Mouse (Mus musculus) ES-Bruce4 (cell line): Measurements from ENCODE around the gene Kif17. TPM values are rescaled to one million over a fixed set of nuclear protein-coding genes. Genes with fewer than 3 reads are reported as not detected.

Experiments used
- H3K27ac ChIP-seq: 2 replicates; pipeline ENCODE4 v1.5.1; 2012; ENCODE audit warnings: low read length, inconsistent platforms; ENCODE audit not compliant: insufficient read depth
- H3K27me3 ChIP-seq: 2 replicates; pipeline ENCODE4 v1.6.1; 2012; ENCODE audit warnings: mild to moderate bottlenecking, low read length, inconsistent platforms; ENCODE audit not compliant: control insufficient read depth, poor library complexity, insufficient read depth, severe bottlenecking
- H3K36me3 ChIP-seq: 2 replicates; pipeline ENCODE4 v1.6.1; 2012; ENCODE audit warnings: inconsistent platforms, mild to moderate bottlenecking, low read length, moderate library complexity; ENCODE audit not compliant: control insufficient read depth, poor library complexity, insufficient read depth, severe bottlenecking
- H3K4me1 ChIP-seq: one replicate; pipeline ENCODE4 v1.8.1; 2011; ENCODE audit warnings: low read length; ENCODE audit not compliant: control insufficient read depth, insufficient read depth
- H3K4me3 ChIP-seq: 2 replicates; pipeline ENCODE4 v1.5.1; 2011; ENCODE audit warnings: low read depth, mild to moderate bottlenecking, low read length
- H3K9ac ChIP-seq: 2 replicates; pipeline ENCODE4 v1.6.1; 2012; ENCODE audit warnings: low read depth, mild to moderate bottlenecking, inconsistent platforms; ENCODE audit not compliant: poor library complexity, severe bottlenecking
- H3K9me3 ChIP-seq: replicated peaks from 2 replicates; pipeline ENCODE4 v1.6.1; 2012; ENCODE audit warnings: mild to moderate bottlenecking, low read length, inconsistent platforms; ENCODE audit not compliant: control insufficient read depth, poor library complexity, insufficient read depth, severe bottlenecking
- CTCF ChIP-seq: IDR thresholded peaks from one replicate; pipeline ENCODE4 v1.8.1; 2011; ENCODE audit warnings: low read depth, low read length
- EP300 ChIP-seq: IDR thresholded peaks from 2 replicates; pipeline ENCODE4 v1.6.1; 2011; ENCODE audit warnings: low read depth, low read length; ENCODE audit not compliant: insufficient read depth
- POLR2A ChIP-seq: IDR thresholded peaks from one replicate; pipeline ENCODE4 v1.8.1; 2011; ENCODE audit warnings: low read length; ENCODE audit not compliant: insufficient read depth
- polyA plus RNA-seq: library from polyadenylated mRNA; stranded (reverse); fragments of >200 nt; gene quantifications from 2 replicates; pipeline ENCODE4 v1.2.4, GENCODE M21; 2011; ENCODE audit warnings: low read depth; ENCODE audit not compliant: missing spikeins, insufficient read depth, insufficient read length

The Kif17 gene
- polyA plus RNA-seq, 1 experiment = 0.66 TPM

GRCm38 (mm10) chr4:138216200-138216890 is 33.9 kb upstream of the Kif17 start, which contains the start of gene Hp1bp3:
Gene Hp1bp3 (plus strand): TSS chr4:138216296.
- peak within 1 kb of the TSS; percentile 89 for H3K4me3 ChIP-seq
- TF ChIP-seq CTCF (no peak), POLR2A (peak; percentile 38), EP300 (no peak)
- peak within 1 kb of the TSS; percentile 63 for H3K27ac ChIP-seq
- H3K9ac ChIP-seq = peak within 1 kb of the TSS; percentile 95
- H3K27me3 ChIP-seq = no peaks in the 10 kb centered on the region
- H3K9me3 ChIP-seq = no peaks in the 10 kb centered on the region
- no peaks in the 10 kb centered on the region for H3K36me3 ChIP-seq
- H3K4me1 ChIP-seq = peaks cover 2% of the 10 kb centered on the region

GRCm38 (mm10) chr4:138216891-138217392 is 33.3 kb upstream of the Kif17 start:
- no peaks in the 10 kb centered on the region for H3K36me3 ChIP-seq
- peak overlapping the region; percentile 5; the same call in 1 of the 2 replicates for H3K27ac ChIP-seq
- no peaks in the 10 kb centered on the region for H3K27me3 ChIP-seq
- H3K4me1 ChIP-seq = peaks cover 2% of the 10 kb centered on the region
- H3K4me3 ChIP-seq = peak overlapping the region; percentile 89
- TF ChIP-seq CTCF = no peak
- peak overlapping the region; percentile 95 for H3K9ac ChIP-seq
- no peaks in the 10 kb centered on the region for H3K9me3 ChIP-seq

- Histone ChIP-seq H3K4me3 (peak overlapping the region; percentile 89), H3K27me3 (no peaks in the 10 kb centered on the region), H3K27ac (peak overlapping the region; percentile 5; the same call in 1 of the 2 replicates), H3K4me1 (peaks cover 2% of the 10 kb centered on the region), H3K36me3 (no peaks in the 10 kb centered on the region), H3K9ac (peak overlapping the region; percentile 95), H3K9me3 (no peaks in the 10 kb centered on the region)
- TF ChIP-seq EP300 = no peak
- TF ChIP-seq POLR2A = no peak
- no peak for TF ChIP-seq CTCF
Measured at GRCm38 (mm10) chr4:138217441-138217840, 32.8 kb upstream of the Kif17 start.

- TF ChIP-seq CTCF (no peak), EP300 (no peak), POLR2A (no peak)
- Histone ChIP-seq H3K4me1 (peaks cover 2% of the 10 kb centered on the region), H3K9ac (peak overlapping the region; percentile 95), H3K36me3 (no peaks in the 10 kb centered on the region; the same call in 1 of the 2 replicates), H3K27ac (no peak overlapping the region), H3K9me3 (no peaks in the 10 kb centered on the region), H3K27me3 (no peaks in the 10 kb centered on the region), H3K4me3 (peak overlapping the region; percentile 66)
Measured at GRCm38 (mm10) chr4:138217951-138218685, 32.1 kb upstream of the Kif17 start.

- Histone ChIP-seq H3K4me1 (peaks cover 2% of the 10 kb centered on the region), H3K9ac (no peak overlapping the region), H3K27ac (no peak overlapping the region), H3K9me3 (no peaks in the 10 kb centered on the region), H3K4me3 (no peak overlapping the region), H3K36me3 (peaks cover 8% of the 10 kb centered on the region), H3K27me3 (no peaks in the 10 kb centered on the region)
- no peak for TF ChIP-seq CTCF
- no peak for TF ChIP-seq EP300
- no peak for TF ChIP-seq POLR2A
Measured at GRCm38 (mm10) chr4:138219331-138219730, 30.9 kb upstream of the Kif17 start.

GRCm38 (mm10) chr4:138220761-138221160 is 29.5 kb upstream of the Kif17 start:
- H3K36me3 ChIP-seq = peaks cover 12% of the 10 kb centered on the region

More at GRCm38 (mm10) chr4:138220761-138221160, 29.5 kb upstream of the Kif17 start:
- Histone ChIP-seq H3K4me3 (no peak overlapping the region), H3K4me1 (peaks cover 2% of the 10 kb centered on the region), H3K27ac (no peak overlapping the region), H3K9ac (no peak overlapping the region), H3K9me3 (no peaks in the 10 kb centered on the region), H3K27me3 (no peaks in the 10 kb centered on the region)
- no peak for TF ChIP-seq POLR2A
- no peak for TF ChIP-seq CTCF
- no peak for TF ChIP-seq EP300
